Mouse (Mus musculus): ENCODE measurements around the gene Sh2b3. TPM values are rescaled to one million over a fixed set of nuclear protein-coding genes. Genes with fewer than 3 reads are reported as not detected.

The Sh2b3 gene
- polyA plus RNA-seq, 1 experiment from 2014 or later, result 7.9 TPM

GRCm38 (mm10) chr5:121819559-121819958 lies 17.9 kb downstream of the Sh2b3 start:
- Histone ChIP-seq H3K27ac (replicated peaks) (no peak overlapping the region), H3K9me3 (no peaks in the 10 kb centered on the region), H3K27me3 (replicated peaks; ENCODE audit: low read depth, poor library complexity, severe bottlenecking) (no peaks in the 10 kb centered on the region), H3K4me3 (no peak overlapping the region), H3K36me3 (replicated peaks) (peaks cover 91% of the 10 kb centered on the region), H3K4me1 (peaks cover 20% of the 10 kb centered on the region)
- no peak for DNase-seq (ENCODE audit: low spot score)
- 93% methylated on average over 5 of the region's 5 CpGs for WGBS

- WGBS, result 94% methylated on average over 4 of the region's 4 CpGs
- peaks cover 92% of the 10 kb centered on the region for H3K36me3 ChIP-seq (replicated peaks)
Measured at GRCm38 (mm10) chr5:121818862-121819261, 18.6 kb downstream of the Sh2b3 start.

GRCm38 (mm10) chr5:121818401-121818800 lies 19.0 kb downstream of the Sh2b3 start:
- 94% methylated on average over 7 of the region's 7 CpGs for WGBS
- H3K9me3 ChIP-seq, result no peaks in the 10 kb centered on the region
- H3K27ac ChIP-seq (replicated peaks), result no peak overlapping the region
- peaks cover 92% of the 10 kb centered on the region for H3K36me3 ChIP-seq (replicated peaks)
- no peaks in the 10 kb centered on the region for H3K27me3 ChIP-seq (replicated peaks; ENCODE audit: low read depth, poor library complexity, severe bottlenecking)
- no peak overlapping the region for H3K4me3 ChIP-seq
- H3K4me1 ChIP-seq, result peaks cover 9% of the 10 kb centered on the region
- DNase-seq (ENCODE audit: low spot score), result no peak

More at GRCm38 (mm10) chr5:121818862-121819261, 18.6 kb downstream of the Sh2b3 start:
- DNase-seq (ENCODE audit: low spot score), result no peak
- H3K9me3 ChIP-seq, result no peaks in the 10 kb centered on the region
- H3K27me3 ChIP-seq (replicated peaks; ENCODE audit: low read depth, poor library complexity, severe bottlenecking), result no peaks in the 10 kb centered on the region
- H3K4me1 ChIP-seq, result peaks cover 13% of the 10 kb centered on the region
- H3K4me3 ChIP-seq, result no peak overlapping the region
- no peak overlapping the region for H3K27ac ChIP-seq (replicated peaks)

- Histone ChIP-seq H3K4me1 (peaks cover under 1% of the 10 kb centered on the region; the same call in 1 of the 2 replicates), H3K36me3 (replicated peaks) (peaks cover 92% of the 10 kb centered on the region), H3K4me3 (no peak overlapping the region), H3K27me3 (replicated peaks; ENCODE audit: low read depth, poor library complexity, severe bottlenecking) (no peaks in the 10 kb centered on the region), H3K27ac (replicated peaks) (no peak overlapping the region), H3K9me3 (no peaks in the 10 kb centered on the region)
- WGBS, result 89% methylated on average over 9 of the region's 9 CpGs
- no peak for DNase-seq (ENCODE audit: low spot score)
Measured at GRCm38 (mm10) chr5:121817551-121817950, 19.9 kb downstream of the Sh2b3 start.

- no peaks in the 10 kb centered on the region for H3K4me1 ChIP-seq
- H3K27ac ChIP-seq (replicated peaks), result no peak overlapping the region
- no peak for DNase-seq (ENCODE audit: low spot score)
- no peaks in the 10 kb centered on the region for H3K27me3 ChIP-seq (replicated peaks; ENCODE audit: low read depth, poor library complexity, severe bottlenecking)
- WGBS, result 96% methylated on average over 2 of the region's 2 CpGs
- H3K4me3 ChIP-seq, result no peak overlapping the region
- H3K36me3 ChIP-seq (replicated peaks), result peaks cover 98% of the 10 kb centered on the region
- H3K9me3 ChIP-seq, result no peaks in the 10 kb centered on the region
Measured at GRCm38 (mm10) chr5:121816611-121817010, 20.8 kb downstream of the Sh2b3 start.

GRCm38 (mm10) chr5:121815867-121816380 lies 21.5 kb downstream of the Sh2b3 start:
- Histone ChIP-seq H3K4me3 (no peak overlapping the region), H3K36me3 (replicated peaks) (peaks cover 98% of the 10 kb centered on the region), H3K4me1 (no peaks in the 10 kb centered on the region), H3K27ac (replicated peaks) (no peak overlapping the region), H3K27me3 (replicated peaks; ENCODE audit: low read depth, poor library complexity, severe bottlenecking) (no peaks in the 10 kb centered on the region), H3K9me3 (no peaks in the 10 kb centered on the region)
- DNase-seq (ENCODE audit: low spot score), result no peak
- WGBS, result 91% methylated on average over 8 of the region's 8 CpGs

- Histone ChIP-seq H3K4me1 (no peaks in the 10 kb centered on the region), H3K36me3 (replicated peaks) (peaks cover 98% of the 10 kb centered on the region), H3K9me3 (no peaks in the 10 kb centered on the region), H3K4me3 (no peak overlapping the region), H3K27ac (replicated peaks) (no peak overlapping the region), H3K27me3 (replicated peaks; ENCODE audit: low read depth, poor library complexity, severe bottlenecking) (no peaks in the 10 kb centered on the region)
- 67% methylated on average over 3 of the region's 3 CpGs for WGBS
- peak; percentile 38 for DNase-seq (ENCODE audit: low spot score)
Measured at GRCm38 (mm10) chr5:121815067-121815466, 22.4 kb downstream of the Sh2b3 start.

GRCm38 (mm10) chr5:121813744-121814143 lies 23.7 kb downstream of the Sh2b3 start:
- Histone ChIP-seq H3K27me3 (replicated peaks; ENCODE audit: low read depth, poor library complexity, severe bottlenecking) (no peaks in the 10 kb centered on the region), H3K4me3 (no peak overlapping the region), H3K9me3 (no peaks in the 10 kb centered on the region), H3K4me1 (no peaks in the 10 kb centered on the region), H3K36me3 (replicated peaks) (peaks cover 95% of the 10 kb centered on the region), H3K27ac (replicated peaks) (no peak overlapping the region)
- no peak for DNase-seq (ENCODE audit: low spot score)
- WGBS, result 93% methylated on average over 10 of the region's 10 CpGs

- H3K36me3 ChIP-seq (replicated peaks), result peaks cover 94% of the 10 kb centered on the region
- H3K4me3 ChIP-seq, result no peak overlapping the region
- no peaks in the 10 kb centered on the region for H3K27me3 ChIP-seq (replicated peaks; ENCODE audit: low read depth, poor library complexity, severe bottlenecking)
- H3K27ac ChIP-seq (replicated peaks), result no peak overlapping the region
- WGBS, result 87% methylated on average over 7 of the region's 7 CpGs
- DNase-seq (ENCODE audit: low spot score), result no peak
- no peaks in the 10 kb centered on the region for H3K9me3 ChIP-seq
- H3K4me1 ChIP-seq, result no peaks in the 10 kb centered on the region
Measured at GRCm38 (mm10) chr5:121812526-121813243, 24.8 kb downstream of the Sh2b3 start.

GRCm38 (mm10) chr5:121811485-121811931 lies 25.9 kb downstream of the Sh2b3 start:
- no peak for DNase-seq (ENCODE audit: low spot score)
- Histone ChIP-seq H3K4me1 (no peaks in the 10 kb centered on the region), H3K36me3 (replicated peaks) (peaks cover 92% of the 10 kb centered on the region), H3K9me3 (no peaks in the 10 kb centered on the region), H3K4me3 (no peak overlapping the region), H3K27me3 (replicated peaks; ENCODE audit: low read depth, poor library complexity, severe bottlenecking) (no peaks in the 10 kb centered on the region), H3K27ac (replicated peaks) (no peak overlapping the region)
- 96% methylated on average over 5 of the region's 5 CpGs for WGBS

- DNase-seq (ENCODE audit: low spot score), result no peak
- Histone ChIP-seq H3K27ac (replicated peaks) (no peak overlapping the region), H3K9me3 (no peaks in the 10 kb centered on the region), H3K27me3 (replicated peaks; ENCODE audit: low read depth, poor library complexity, severe bottlenecking) (no peaks in the 10 kb centered on the region), H3K4me3 (no peak overlapping the region), H3K36me3 (replicated peaks) (peaks cover 92% of the 10 kb centered on the region), H3K4me1 (no peaks in the 10 kb centered on the region)
- 91% methylated on average over 17 of the region's 17 CpGs for WGBS
Measured at GRCm38 (mm10) chr5:121810331-121811151, 26.9 kb downstream of the Sh2b3 start.

- no peak for DNase-seq (ENCODE audit: low spot score)
- peaks cover 92% of the 10 kb centered on the region for H3K36me3 ChIP-seq (replicated peaks)
- H3K4me3 ChIP-seq, result no peak overlapping the region
- H3K27me3 ChIP-seq (replicated peaks; ENCODE audit: low read depth, poor library complexity, severe bottlenecking), result no peaks in the 10 kb centered on the region
- no peak overlapping the region for H3K27ac ChIP-seq (replicated peaks)
- whole genome bisulfite sequencing, result 87% methylated on average over 5 of the region's 5 CpGs
- H3K4me1 ChIP-seq, result no peaks in the 10 kb centered on the region
- H3K9me3 ChIP-seq, result no peaks in the 10 kb centered on the region
Measured at GRCm38 (mm10) chr5:121809667-121810224, 27.7 kb downstream of the Sh2b3 start.
